In genomic region chr11:111065635-111066298, GRCm38 (mm10) we compare ENCODE assay signal across 8 mouse cellular contexts. TPM values are rescaled to one million over a fixed set of nuclear protein-coding genes. Genes with fewer than 3 reads are reported as not detected.
DNase-seq lines count a peak whose midpoint lies in the region; ATAC-seq lines count a peak whose summit lies in the region.

TSS of gene Kcnj2 (plus strand) at chr11:111066164.

- peak; percentile 97 for ATAC-seq in embryonic facial prominence, embryonic 12.5 days (ENCODE audit: insufficient number of reproducible peaks, insufficient read depth, low FRiP score, low TSS enrichment)
- peak; percentile 100 for ATAC-seq in midbrain, embryonic 12.5 days (ENCODE audit: low FRiP score, low read depth)

- peak within 1 kb of the TSS; percentile 74; the same call in 1 of the 2 replicates for H3K27ac ChIP-seq in embryonic facial prominence, embryonic 12.5 days
- H3K27ac ChIP-seq in limb, embryonic 10.5 days, result peak within 1 kb of the TSS; percentile 80
- H3K27ac ChIP-seq in midbrain, embryonic 12.5 days (replicated peaks), result peak within 1 kb of the TSS; percentile 63

- no peaks in the 10 kb centered on the region for H3K9me3 ChIP-seq in embryonic facial prominence, embryonic 12.5 days
- H3K9me3 ChIP-seq in limb, embryonic 10.5 days (replicated peaks), result no peaks in the 10 kb centered on the region
- H3K9me3 ChIP-seq in midbrain, embryonic 12.5 days, result no peaks in the 10 kb centered on the region

- WGBS in embryonic facial prominence, embryonic 12.5 days, result under 1% methylated on average over 24 of the region's 28 CpGs
- WGBS in limb, embryonic 10.5 days, result 0% methylated on average over 28 of the region's 28 CpGs
- WGBS in midbrain, embryonic 12.5 days, result 0% methylated on average over 26 of the region's 28 CpGs

- peak within 1 kb of the TSS; percentile 97 for H3K4me2 ChIP-seq in embryonic facial prominence, embryonic 12.5 days (replicated peaks)
- peak within 1 kb of the TSS; percentile 89 for H3K4me2 ChIP-seq in midbrain, embryonic 12.5 days (replicated peaks)

- peak within 1 kb of the TSS; percentile 62 for H3K4me3 ChIP-seq in embryonic facial prominence, embryonic 12.5 days
- H3K4me3 ChIP-seq in limb, embryonic 10.5 days, result peak within 1 kb of the TSS; percentile 67
- H3K4me3 ChIP-seq in midbrain, embryonic 12.5 days, result peak within 1 kb of the TSS; percentile 62

- H3K27me3 ChIP-seq in embryonic facial prominence, embryonic 12.5 days, result no peaks in the 10 kb centered on the region
- H3K27me3 ChIP-seq in limb, embryonic 10.5 days (ENCODE audit: low read depth, poor library complexity, severe bottlenecking), result peaks cover 9% of the 10 kb centered on the region
- peaks cover 14% of the 10 kb centered on the region for H3K27me3 ChIP-seq in midbrain, embryonic 12.5 days

- H3K4me1 ChIP-seq in embryonic facial prominence, embryonic 12.5 days, result 0 out of 2 replicates have a peak, but pooled peaks cover 4% of the 10 kb centered on the region
- H3K4me1 ChIP-seq in limb, embryonic 10.5 days, result peaks cover 21% of the 10 kb centered on the region
- H3K4me1 ChIP-seq in midbrain, embryonic 12.5 days, result peaks cover 5% of the 10 kb centered on the region

- DNase-seq in adrenal gland, postnatal 36 days, result peak; percentile 96 to 97
- peak; percentile 96 to 97 for DNase-seq in heart, adult 18-20 months
- peak; percentile 95 for DNase-seq in kidney, adult 18-20 months
- peak; percentile 92 for DNase-seq in limb, embryonic 10.5 days (ENCODE audit: low spot score)
- DNase-seq in skeletal muscle tissue, adult 2 months (ENCODE audit: low read depth, low spot score), result peak; percentile 95
- no peak for DNase-seq in MN1 (ENCODE audit: low spot score)

- no peaks in the 10 kb centered on the region for H3K36me3 ChIP-seq in embryonic facial prominence, embryonic 12.5 days
- H3K36me3 ChIP-seq in limb, embryonic 10.5 days, result no peaks in the 10 kb centered on the region
- no peaks in the 10 kb centered on the region for H3K36me3 ChIP-seq in midbrain, embryonic 12.5 days

- H3K9ac ChIP-seq in embryonic facial prominence, embryonic 12.5 days, result peak within 1 kb of the TSS; percentile 58
- peak within 1 kb of the TSS; percentile 45 for H3K9ac ChIP-seq in midbrain, embryonic 12.5 days (replicated peaks)

RNA-seq across cellular contexts. Expression of gene Kcnj2, which starts in this region (rescaled TPM):
- total RNA-seq in adrenal gland, postnatal 36 days (2021), result 10 to 100 TPM in 1 of 2 experiments, 1 to 10 TPM in 1; 8.4 to 12.5 TPM
- 7.5 and 7.7 TPM in 2 replicates for polyA plus RNA-seq in embryonic facial prominence, embryonic 12.5 days (2016; fragmentation: Nextera tagmentation; extraction: Ambion mirVana)
- total RNA-seq in heart, adult 18-20 months (2021), result 10 to 100 TPM; 20.5 to 22.1 TPM
- polyA plus RNA-seq in limb, embryonic 10.5 days (2016; fragmentation: Nextera tagmentation; extraction: Ambion mirVana), result 1.2 and 2.5 TPM in 2 replicates
- polyA plus RNA-seq in midbrain, embryonic 12.5 days (2016; fragmentation: Nextera tagmentation; extraction: Ambion mirVana), result 1.1 and 1.2 TPM in 2 replicates
